Mouse (Mus musculus) testis, adult 2 months (tissue): ENCODE measurements around the gene Cilp.

Experiments used
- CTCF ChIP-seq: fragments of 200-500 bp; IDR thresholded peaks from 2 replicates; pipeline ENCODE4 v1.5.1; 2012; ENCODE audit warnings: low read depth, mild to moderate bottlenecking, inconsistent platforms, low read length, moderate library complexity; ENCODE audit not compliant: control insufficient read depth, insufficient read depth, insufficient replicate concordance
- POLR2A ChIP-seq: fragments of 200-500 bp; IDR thresholded peaks from 2 replicates; pipeline ENCODE4 v1.6.1; 2012; ENCODE audit warnings: low read depth, mild to moderate bottlenecking, inconsistent platforms, low read length, moderate library complexity; ENCODE audit not compliant: control insufficient read depth

GRCm38 (mm10) chr9:65273873-65274272 is 8.9 kb downstream of the Cilp start:
- no peak for TF ChIP-seq CTCF
- no peak for TF ChIP-seq POLR2A
